Mouse (Mus musculus) lung, postnatal 0 days (tissue): ENCODE measurements around the gene Pitx2.

Source experiments
- CTCF ChIP-seq: IDR thresholded peaks from 2 replicates; pipeline ENCODE4 v1.5.1; 2016; ENCODE audit warnings: antibody characterized with exemption, mild to moderate bottlenecking
- EP300 ChIP-seq: IDR thresholded peaks from 2 replicates; pipeline ENCODE4 v1.6.1; 2016; ENCODE audit warnings: antibody characterized with exemption, mild to moderate bottlenecking, control low read depth

GRCm38 (mm10) chr3:129207231-129208030 lies 7.8 kb downstream of the Pitx2 start:
- TF ChIP-seq CTCF (no peak), EP300 (no peak)
